Mouse (Mus musculus): ENCODE data around the gene 2810408A11Rik.
A peak's percentile ranks its signal among the peaks of the same experiment; 100 is the strongest.
"Not testable (repeated sequence)": the region's sequence is repeated elsewhere in the genome, so short reads cannot be mapped to it uniquely, and the experiment has no call there.

2810408A11Rik gene

GRCm38 (mm10) chr11:69880853-69881603 lies 19.8 kb downstream of the 2810408A11Rik start, which contains the start of gene Kctd11:
Gene Kctd11 (minus strand): TSS chr11:69881406.
- DNase-seq (ENCODE audit: low read depth, low spot score): peak; percentile 79

- peak; percentile 79 for DNase-seq (ENCODE audit: low read depth, low spot score)
Observed at GRCm38 (mm10) chr11:69880506-69880852, 20.3 kb downstream of the 2810408A11Rik start.

- no peak for DNase-seq (ENCODE audit: low read depth, low spot score)
Observed at GRCm38 (mm10) chr11:69879711-69880110, 21.1 kb downstream of the 2810408A11Rik start.

GRCm38 (mm10) chr11:69878952-69879351 lies 21.8 kb downstream of the 2810408A11Rik start:
- no peak for DNase-seq (ENCODE audit: low read depth, low spot score)

- no peak for DNase-seq (ENCODE audit: low read depth, low spot score)
Observed at GRCm38 (mm10) chr11:69878399-69878798, 22.4 kb downstream of the 2810408A11Rik start.

- DNase-seq (ENCODE audit: low read depth, low spot score): no peak
Observed at GRCm38 (mm10) chr11:69877878-69878277, 22.9 kb downstream of the 2810408A11Rik start, which contains the start of gene Tmem95. Gene Tmem95 (minus strand): TSS chr11:69878018.

GRCm38 (mm10) chr11:69876867-69877266 lies 23.9 kb downstream of the 2810408A11Rik start:
- peak; percentile 88 for DNase-seq (ENCODE audit: low read depth, low spot score)

- peak; percentile 65 for DNase-seq (ENCODE audit: low read depth, low spot score)
Observed at GRCm38 (mm10) chr11:69876186-69876585, 24.6 kb downstream of the 2810408A11Rik start.

GRCm38 (mm10) chr11:69872451-69872850 lies 28.3 kb downstream of the 2810408A11Rik start:
- DNase-seq (ENCODE audit: low read depth, low spot score): no peak

GRCm38 (mm10) chr11:69871822-69872221 lies 29.0 kb downstream of the 2810408A11Rik start:
- no peak for DNase-seq (ENCODE audit: low read depth, low spot score)

GRCm38 (mm10) chr11:69870289-69871069 lies 30.3 kb downstream of the 2810408A11Rik start:
- no peak for DNase-seq (ENCODE audit: low read depth, low spot score)

GRCm38 (mm10) chr11:69867335-69867734 lies 33.5 kb downstream of the 2810408A11Rik start:
- DNase-seq (ENCODE audit: low read depth, low spot score): no peak

- no peak for DNase-seq (ENCODE audit: low read depth, low spot score)
Observed at GRCm38 (mm10) chr11:69865561-69865960, 35.2 kb downstream of the 2810408A11Rik start.

GRCm38 (mm10) chr11:69864138-69864860 lies 36.5 kb downstream of the 2810408A11Rik start:
- DNase-seq (ENCODE audit: low read depth, low spot score): no peak

GRCm38 (mm10) chr11:69863729-69864128 lies 37.1 kb downstream of the 2810408A11Rik start:
- DNase-seq (ENCODE audit: low read depth, low spot score): not testable (repeated sequence)

GRCm38 (mm10) chr11:69858113-69858998 lies 42.4 kb downstream of the 2810408A11Rik start, which contains the start of gene Tnk1:
Gene Tnk1 (minus strand): TSS chr11:69858730.
- no peak for DNase-seq (ENCODE audit: low read depth, low spot score)

GRCm38 (mm10) chr11:69855347-69855746 lies 45.4 kb downstream of the 2810408A11Rik start:
- peak; percentile 51 for DNase-seq (ENCODE audit: low read depth, low spot score)

GRCm38 (mm10) chr11:69854680-69855079 lies 46.1 kb downstream of the 2810408A11Rik start:
- no peak for DNase-seq (ENCODE audit: low read depth, low spot score)

- peak; percentile 26 for DNase-seq (ENCODE audit: low read depth, low spot score)
Observed at GRCm38 (mm10) chr11:69853994-69854393, 46.8 kb downstream of the 2810408A11Rik start.

GRCm38 (mm10) chr11:69850754-69851153 lies 50.0 kb downstream of the 2810408A11Rik start:
- DNase-seq (ENCODE audit: low read depth, low spot score): no peak

GRCm38 (mm10) chr11:69849884-69850283 lies 50.9 kb downstream of the 2810408A11Rik start:
- no peak for DNase-seq (ENCODE audit: low read depth, low spot score)
